Mouse (Mus musculus) embryo, embryonic 11 days (tissue): ENCODE measurements around the gene Ccn2.

Experiments used
- DNase-seq: peaks from one replicate; pipeline ENCODE4 v3.0.0-alpha.2; 2015

The Ccn2 gene

GRCm38 (mm10) chr10:24642796-24643580, 47.7 kb downstream of the Ccn2 start:
- no peak for DNase-seq

GRCm38 (mm10) chr10:24645169-24645568, 49.9 kb downstream of the Ccn2 start:
- DNase-seq: no peak
